Mouse (Mus musculus) left cerebral cortex, postnatal 14 days (tissue): ENCODE data around the gene Itga8. TPM values are rescaled to one million over a fixed set of nuclear protein-coding genes. Genes with fewer than 3 reads are reported as not detected.

Experiments
- DNase-seq, 2 experiments: peaks; one replicate each; pipeline ENCODE4 v3.0.0; 2021 to 2022; ENCODE audit warnings: low spot score in 2 of 2, mixed read lengths in 1 of 2
- intact Hi-C: fragments of 180-260 bp; cut with DNase I; formaldehyde crosslinking; loops from one replicate; pipeline ENCODE4 v1.15.1; 2025
- total RNA-seq, 2 experiments: library from RNA; stranded (reverse); gene quantifications; 2 replicates each; pipeline ENCODE4 v1.2.3; 2021

The Itga8 gene
- total RNA-seq, 2 experiments from 2014 or later, result 4.8 to 6.0 TPM

DNA sequence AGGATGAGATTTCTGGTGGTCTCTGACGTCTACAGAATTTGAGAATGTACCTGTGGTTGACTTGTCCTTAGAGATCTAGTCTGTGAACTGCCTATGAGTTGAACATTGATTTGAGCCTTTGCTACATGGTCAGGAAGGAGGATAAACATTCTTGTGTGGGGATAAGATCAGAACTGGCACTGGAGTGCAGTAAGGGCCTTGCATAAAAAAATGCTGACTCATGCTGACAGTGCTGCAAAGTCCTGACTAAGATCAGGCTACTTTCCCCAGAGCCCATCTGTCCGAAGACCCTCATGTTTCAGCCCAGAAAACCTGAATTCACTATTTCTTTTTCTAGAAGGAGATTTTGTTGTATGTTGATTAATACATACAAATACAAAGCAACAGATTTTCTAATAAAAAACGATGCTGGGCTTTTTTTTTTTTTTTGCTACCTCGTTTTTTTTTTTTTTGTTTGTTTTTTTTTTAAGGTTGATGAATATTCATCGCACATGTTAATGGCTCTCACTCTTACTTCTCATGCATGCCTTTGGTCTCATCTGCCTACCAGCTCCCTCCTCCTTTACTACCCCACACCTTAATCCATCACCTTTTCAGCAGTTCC lies 162.9 kb downstream of the Itga8 start:
- intact Hi-C loops, result no loop called here
- DNase-seq, result no peak

DNA sequence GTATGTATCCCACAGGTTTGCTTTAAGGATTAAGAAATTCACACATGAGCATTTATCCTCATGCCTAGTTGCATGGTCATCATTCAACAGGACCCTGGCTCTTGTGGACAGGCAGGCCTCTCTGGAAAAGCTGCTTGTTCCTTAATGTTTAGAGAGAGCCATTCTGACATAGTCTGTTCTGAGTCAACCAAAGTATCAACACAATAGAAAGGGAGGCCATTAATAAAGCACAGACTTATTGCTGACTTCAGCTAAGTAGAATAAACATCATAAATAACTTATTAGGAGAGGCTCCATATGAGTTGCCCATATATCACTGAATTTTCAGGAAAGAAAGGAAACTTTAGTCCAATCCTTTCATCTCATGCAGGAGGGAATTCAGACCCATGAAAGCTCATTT lies 175.1 kb downstream of the Itga8 start:
- no peak for DNase-seq
- intact Hi-C loops, result no loop called here

DNA sequence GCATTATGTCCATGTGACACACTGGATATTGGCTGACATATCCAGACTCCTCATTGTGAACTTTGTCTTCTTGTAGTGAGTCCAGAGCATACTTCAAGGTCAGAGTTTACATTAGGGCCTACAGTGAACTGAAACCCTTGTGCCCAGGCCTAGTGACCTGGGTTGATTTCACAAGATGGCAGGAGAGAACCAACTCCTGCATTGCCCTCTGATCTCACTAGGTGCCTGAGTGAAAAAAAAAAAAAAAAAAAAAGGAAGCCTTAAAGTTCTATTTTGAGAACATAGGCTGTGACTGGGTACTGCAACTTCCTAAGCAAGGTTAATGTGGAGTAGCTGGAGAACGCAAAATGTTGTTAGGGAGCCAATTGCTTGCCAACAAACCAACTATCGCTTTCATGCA lies 186.2 kb downstream of the Itga8 start:
- DNase-seq, result no peak
- intact Hi-C loops, result no loop called here

DNA sequence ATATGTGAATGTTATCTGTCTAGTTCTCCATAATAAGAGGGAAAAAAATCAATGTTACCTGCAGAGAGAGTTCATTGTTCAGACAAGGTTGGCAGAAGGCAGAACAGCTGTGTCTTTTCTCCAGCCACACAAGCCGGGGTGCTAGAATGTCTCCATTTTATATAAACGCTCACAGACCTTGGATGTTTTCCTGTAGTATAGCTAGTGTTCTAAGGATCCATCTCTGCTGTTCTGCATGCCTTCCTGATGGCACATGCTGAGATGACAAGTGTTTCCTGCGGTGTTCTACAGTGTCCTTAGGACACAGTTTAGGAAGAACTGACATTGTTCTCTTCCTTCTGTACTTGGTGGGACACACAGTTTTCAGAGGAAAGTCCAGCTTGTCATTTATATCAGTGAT lies 192.4 kb downstream of the Itga8 start:
- intact Hi-C loops, result no loop called here
- no peak for DNase-seq

DNA sequence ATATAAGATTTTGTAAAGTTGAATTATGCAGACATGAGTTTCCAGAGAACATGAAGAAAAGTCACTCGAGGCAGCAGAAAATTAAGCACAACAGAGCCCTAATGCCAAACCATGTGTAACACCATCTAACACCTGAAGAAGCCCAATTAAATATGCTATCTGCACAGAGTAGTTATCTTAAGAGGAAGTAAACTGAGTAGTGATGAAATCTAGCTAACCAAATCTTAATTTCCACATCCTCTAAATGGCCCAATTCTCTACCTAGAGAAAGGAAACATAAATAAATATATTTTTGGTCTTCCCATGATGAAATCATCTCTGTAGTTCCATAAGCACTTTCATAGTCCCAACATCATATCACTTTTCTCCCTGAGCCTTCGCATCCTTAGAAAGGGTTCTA lies 193.4 kb downstream of the Itga8 start:
- no peak for DNase-seq
- intact Hi-C loops, result no loop called here

DNA sequence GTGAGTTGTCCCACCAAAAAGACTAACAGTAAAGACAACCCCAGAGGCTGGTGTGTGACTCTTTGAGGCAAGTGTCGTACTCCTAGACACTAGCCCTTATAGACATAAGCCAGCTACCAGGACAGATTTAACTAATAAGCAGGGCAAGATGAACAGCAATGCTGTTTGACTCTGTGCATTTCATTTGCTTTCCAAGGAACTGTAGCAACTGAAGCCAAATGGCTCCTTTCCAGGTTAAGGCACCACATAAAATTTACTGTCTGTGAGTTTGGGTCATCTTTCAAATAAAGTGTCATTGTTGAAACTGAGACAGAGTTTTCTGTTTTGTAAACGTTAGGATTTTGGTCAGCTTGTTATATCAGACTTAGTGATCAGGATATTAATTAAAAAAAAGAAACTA lies 194.5 kb downstream of the Itga8 start:
- intact Hi-C loops, result no loop called here

DNA sequence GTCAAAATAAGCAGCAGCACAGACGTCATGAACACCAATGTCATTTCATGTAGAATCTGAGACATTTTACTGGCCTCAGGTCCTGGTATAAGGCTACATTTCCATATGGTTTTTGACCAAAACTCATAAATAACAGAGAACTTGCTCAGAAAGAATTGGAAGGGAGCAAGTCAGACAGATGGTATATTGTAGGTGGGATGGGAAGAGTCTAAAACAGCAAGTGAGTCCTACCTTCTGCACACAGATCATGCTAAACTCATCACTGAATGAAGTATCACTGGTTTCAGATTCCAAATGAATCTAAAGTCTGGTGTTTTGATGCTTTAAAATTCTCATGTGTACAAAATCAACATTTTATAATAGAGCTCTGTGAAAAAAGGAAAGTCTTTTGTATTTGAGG lies 198.5 kb downstream of the Itga8 start:
- intact Hi-C loops, result no loop called here
- DNase-seq, result no peak

More for the DNA sequence above, 194.5 kb downstream of the Itga8 start:
- no peak for DNase-seq

DNA sequence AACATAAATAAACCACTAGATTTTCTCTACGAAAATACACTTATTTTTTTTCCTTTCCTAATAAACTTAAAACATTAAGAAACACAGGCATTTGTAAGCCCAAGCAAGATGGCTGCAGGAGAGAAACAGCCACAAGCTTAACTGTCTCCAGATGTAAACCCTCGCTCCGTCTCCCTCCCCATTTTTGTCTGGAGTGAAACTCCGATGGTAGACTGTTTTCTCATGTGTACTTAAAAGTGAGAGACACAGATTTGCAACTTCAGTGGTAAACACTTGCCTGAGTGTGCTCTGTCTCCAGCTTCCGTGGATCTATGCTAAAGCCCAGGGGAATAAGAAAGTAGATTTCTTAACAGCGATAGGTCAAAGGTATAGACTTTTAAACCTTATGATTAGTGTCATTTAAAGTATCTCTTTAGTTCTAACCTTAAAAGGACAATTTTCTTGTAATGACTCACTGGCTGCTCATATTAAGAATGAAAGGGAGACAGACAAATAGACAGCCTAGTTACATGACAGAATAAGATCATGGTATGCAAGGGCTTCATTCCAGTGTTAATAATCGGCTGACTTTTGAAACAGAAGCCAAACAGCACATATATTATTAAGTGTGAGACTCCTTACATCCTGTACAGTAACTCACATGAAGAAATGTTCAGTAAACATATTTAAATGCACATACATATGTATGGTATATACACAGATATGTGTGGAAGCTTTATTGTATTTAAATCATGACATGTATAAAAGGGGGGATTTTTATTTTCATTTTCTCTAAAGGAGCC lies 209.3 kb downstream of the Itga8 start:
- no peak for DNase-seq
- intact Hi-C loops, result no loop called here

DNA sequence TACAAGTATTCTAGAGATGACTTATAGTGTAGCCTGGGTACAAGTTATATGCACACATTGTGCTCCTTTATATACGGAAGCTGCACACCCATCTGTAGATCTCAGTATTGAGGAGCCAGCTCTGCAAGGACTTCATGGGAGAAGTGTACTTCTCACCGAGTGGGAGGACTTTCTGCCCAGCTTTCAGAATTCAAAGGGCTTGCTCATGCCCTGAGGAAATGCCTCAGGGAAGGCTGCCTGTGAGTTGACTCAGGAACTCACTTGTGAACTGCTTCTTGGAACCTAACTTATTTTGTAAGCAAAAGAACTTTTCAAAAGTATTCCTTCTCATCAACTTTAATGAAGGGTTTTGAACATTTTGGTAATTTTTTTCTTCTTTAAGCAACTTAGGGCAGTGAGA lies 210.7 kb downstream of the Itga8 start:
- DNase-seq, result no peak
- intact Hi-C loops, result no loop called here

DNA sequence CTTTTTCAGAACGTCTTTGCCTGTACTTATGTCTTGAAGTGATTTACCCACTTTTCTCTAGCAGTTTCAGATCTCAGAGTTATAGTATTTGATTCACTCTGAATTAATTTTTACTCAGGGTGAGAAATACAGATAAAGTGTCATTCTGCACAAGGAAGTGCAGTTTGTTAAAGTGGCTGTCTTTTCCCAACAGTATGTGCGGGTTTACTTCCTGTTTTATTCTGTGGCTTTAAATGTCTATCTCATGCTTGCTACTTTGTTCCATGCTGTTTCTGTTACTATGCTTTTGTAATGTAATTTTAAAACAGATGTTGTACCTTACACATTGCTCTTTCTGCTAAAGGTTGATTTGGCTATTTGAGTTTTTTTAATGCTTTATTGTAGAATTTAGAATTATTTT lies 216.2 kb downstream of the Itga8 start:
- intact Hi-C loops, result no loop called here
- DNase-seq, result no peak

DNA sequence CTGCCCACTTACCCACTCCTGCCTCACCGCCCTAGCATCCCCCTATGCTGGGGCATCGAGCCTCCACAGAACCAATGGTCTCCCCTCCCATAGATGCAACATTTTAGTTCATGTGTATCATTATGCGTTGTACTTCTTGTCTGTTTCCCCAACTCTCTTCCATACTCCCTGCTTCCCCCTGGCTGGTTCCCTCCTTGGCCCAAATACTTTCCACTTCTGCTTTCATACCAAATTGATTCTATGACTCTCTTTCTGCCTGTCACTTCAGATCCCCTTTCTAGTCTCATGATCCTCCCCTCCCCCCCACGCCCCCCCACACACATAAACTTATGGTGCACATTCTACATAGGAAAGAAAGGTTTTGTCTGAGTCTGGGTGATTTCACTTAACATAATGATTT lies 217.4 kb downstream of the Itga8 start:
- no peak for DNase-seq
- intact Hi-C loops, result no loop called here

DNA sequence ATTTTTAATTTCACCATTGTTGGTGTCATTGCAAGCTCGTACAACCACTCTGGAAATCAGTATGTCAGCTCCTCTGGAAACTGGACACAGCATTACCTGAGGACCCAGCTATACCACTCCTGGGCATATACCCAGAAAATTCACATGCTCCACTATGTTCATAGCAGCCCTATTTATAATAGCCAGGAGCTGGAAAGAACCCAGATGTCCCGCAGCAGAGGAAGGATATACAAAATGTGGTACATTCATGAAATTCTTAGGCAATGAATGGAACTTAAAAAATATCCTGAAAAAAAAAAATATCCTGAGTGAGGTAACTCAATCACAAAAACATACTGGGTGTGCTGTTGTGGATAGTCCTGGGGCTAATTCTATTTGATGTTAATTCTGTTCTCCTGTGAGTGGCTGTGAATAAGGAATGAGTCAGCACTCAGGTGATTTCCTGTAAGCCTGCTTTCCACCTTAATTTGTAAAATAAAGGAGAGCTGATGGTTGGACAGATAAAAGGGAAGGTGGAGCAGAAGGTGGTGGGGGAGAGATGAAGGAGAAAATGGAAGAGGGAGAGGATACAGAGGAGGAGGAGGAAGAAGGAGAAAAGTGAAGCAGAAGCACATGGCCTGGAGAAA lies 224.3 kb downstream of the Itga8 start:
- intact Hi-C loops, result no loop called here
- no peak for DNase-seq

DNA sequence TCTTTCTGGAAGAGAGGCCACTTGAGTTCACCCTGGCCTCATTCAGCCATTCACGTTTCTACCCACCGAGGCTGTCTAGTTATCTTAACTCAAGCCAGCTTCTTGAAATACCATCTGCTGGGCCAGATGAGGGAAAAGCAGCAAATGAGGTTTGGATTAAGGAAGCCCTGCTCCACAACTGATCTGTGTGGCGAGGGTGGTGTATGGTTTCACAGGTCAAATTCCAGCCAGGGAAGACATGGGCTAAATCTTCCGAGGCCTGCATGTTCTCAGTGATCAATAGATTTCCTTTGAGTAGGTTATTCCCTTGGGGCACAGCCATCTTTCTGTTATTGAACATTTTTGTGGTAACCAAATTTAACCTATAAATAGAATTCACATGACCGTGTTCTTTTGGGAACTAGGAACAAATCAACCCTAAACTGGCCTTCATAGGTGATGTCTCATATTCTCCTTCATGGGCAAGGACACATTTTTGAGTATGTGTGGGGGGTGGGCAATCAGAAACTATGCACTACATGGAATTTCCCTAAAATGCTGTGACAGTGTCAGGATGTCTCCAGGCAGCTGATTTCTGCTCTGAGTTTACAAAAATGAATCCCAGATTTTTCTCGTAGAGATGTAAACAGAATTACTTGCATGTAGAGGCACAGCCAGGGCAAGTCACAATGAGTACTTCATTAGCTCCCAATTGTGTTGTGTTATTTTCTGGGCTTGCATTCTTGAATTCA lies 235.9 kb downstream of the Itga8 start:
- no peak for DNase-seq
- intact Hi-C loops, result no loop called here

DNA sequence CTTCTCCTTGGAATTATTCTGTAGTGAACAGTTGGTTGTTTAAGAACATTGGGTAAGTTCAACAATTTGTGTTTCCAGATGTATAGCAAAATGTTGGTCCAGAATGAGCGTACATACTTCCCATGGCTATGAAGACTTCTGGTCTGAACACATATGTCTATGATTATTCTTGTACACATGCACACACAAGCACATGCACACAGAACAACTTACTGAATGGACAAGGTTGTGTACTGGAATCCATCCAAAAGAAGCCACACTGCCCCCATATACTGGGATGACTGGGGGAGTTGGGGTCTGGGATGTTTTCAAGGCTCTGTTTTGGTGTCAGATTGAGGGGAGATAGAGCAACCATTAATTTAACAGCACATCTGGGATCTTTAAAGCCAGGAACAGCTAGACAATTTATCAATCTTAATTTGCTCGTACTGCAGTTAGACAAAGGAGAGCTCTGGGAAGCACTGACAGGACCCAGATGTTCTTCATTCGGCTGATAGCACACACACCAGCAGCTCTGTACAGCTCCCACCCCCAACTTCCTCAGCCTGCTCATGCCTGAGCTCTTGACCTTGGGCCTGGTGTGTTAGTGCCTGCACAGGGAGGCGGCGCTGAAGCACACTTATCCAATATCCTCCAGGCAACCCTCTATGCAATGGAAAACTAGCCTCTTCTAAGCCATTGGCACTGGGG lies 241.5 kb downstream of the Itga8 start:
- intact Hi-C loops, result no loop called here
- no peak for DNase-seq

Other genes starting within 250 kb of the Itga8 start
- 10 to 100 TPM; 67.9 to 69.0 TPM for gene Mindy3, start 117.5 kb upstream of the Itga8 start, total RNA-seq